Mouse (Mus musculus): ENCODE data around the gene Baz1b. TPM values are rescaled to one million over a fixed set of nuclear protein-coding genes. Genes with fewer than 3 reads are reported as not detected.
A peak's percentile ranks its signal among the peaks of the same experiment; 100 is the strongest.

Baz1b gene
- total RNA-seq, 2 experiments from 2014 or later = 57.8 to 61.9 TPM

- no peak for DNase-seq
- intact Hi-C loops (cut with DNase I) = no loop called here
These were observed 77.5 kb downstream of the Baz1b start for GRCm38 (mm10) chr5:135264548-135264947.

GRCm38 (mm10) chr5:135269451-135269850, 82.4 kb downstream of the Baz1b start:
- intact Hi-C loops (cut with DNase I) = no loop called here
- no peak for DNase-seq

GRCm38 (mm10) chr5:135270361-135270760, 83.3 kb downstream of the Baz1b start:
- DNase-seq = no peak
- intact Hi-C loops (cut with DNase I) = no loop called here

- DNase-seq = peak; percentile 92
- intact Hi-C loops (cut with DNase I) = no loop called here
These were observed 84.6 kb downstream of the Baz1b start for GRCm38 (mm10) chr5:135271563-135272165.

GRCm38 (mm10) chr5:135274663-135275396, 87.8 kb downstream of the Baz1b start:
- DNase-seq = peak; percentile 26
- intact Hi-C loops (cut with DNase I) = no loop called here

- no peak for DNase-seq
- intact Hi-C loops (cut with DNase I) = no loop called here
These were observed 89.5 kb downstream of the Baz1b start for GRCm38 (mm10) chr5:135276597-135276996.

GRCm38 (mm10) chr5:135280226-135280625, 93.2 kb downstream of the Baz1b start:
- DNase-seq = no peak
- intact Hi-C loops (cut with DNase I) = no loop called here

- intact Hi-C loops (cut with DNase I) = loop anchor here (5.0 kb wide), 1 partner anchor 43 kb away; no protein-coding TSS in a partner anchor
- no peak for DNase-seq
These were observed 98.1 kb downstream of the Baz1b start for GRCm38 (mm10) chr5:135285211-135285610.

- peak; percentile 86 for DNase-seq
- intact Hi-C loops (cut with DNase I) = loop anchor here (5.0 kb wide), 1 partner anchor 44 kb away; no protein-coding TSS in a partner anchor
These were observed 99.1 kb downstream of the Baz1b start for GRCm38 (mm10) chr5:135286185-135286584.

GRCm38 (mm10) chr5:135286926-135287325, 99.9 kb downstream of the Baz1b start:
- DNase-seq = no peak
- intact Hi-C loops (cut with DNase I) = loop anchor here (5.0 kb wide), 1 partner anchor 45 kb away; no protein-coding TSS in a partner anchor

- no peak for DNase-seq
- intact Hi-C loops (cut with DNase I) = no loop called here
These were observed 103.6 kb downstream of the Baz1b start for GRCm38 (mm10) chr5:135290703-135291102.

- intact Hi-C loops (cut with DNase I) = no loop called here
- no peak for DNase-seq
These were observed 104.1 kb downstream of the Baz1b start for GRCm38 (mm10) chr5:135291193-135291592.

- no peak for DNase-seq
- intact Hi-C loops (cut with DNase I) = no loop called here
These were observed 104.9 kb downstream of the Baz1b start for GRCm38 (mm10) chr5:135292001-135292400.

Small RNAs within 50 kb of the gene (microRNA-seq; reads per million reads assigned to microRNA genes)
- not detected for gene Gm25315

Other genes starting within 250 kb of the Baz1b start
- under 1 TPM in 1 of 2 experiments, not detected in 1; 0.18 TPM for gene Cldn4, start 240.3 kb upstream of the Baz1b start, total RNA-seq (2021)
- 1 to 10 TPM; 6.2 to 6.4 TPM for gene Cldn3, start 201.1 kb upstream of the Baz1b start, total RNA-seq (2021)
- gene Abhd11, start 178.1 kb upstream of the Baz1b start, total RNA-seq (2021) = 10 to 100 TPM; 56.6 to 60.8 TPM
- 100 to 1,000 TPM; 261 to 264 TPM for gene Stx1a, start 163.8 kb upstream of the Baz1b start, total RNA-seq (2021)
- gene Dnajc30, start 123.1 kb upstream of the Baz1b start, total RNA-seq (2021) = 10 to 100 TPM; 27.4 to 30.1 TPM
- 10 to 100 TPM; 51.7 to 52.1 TPM for gene Bud23, start 122.3 kb upstream of the Baz1b start, total RNA-seq (2021)
- gene Vps37d, start 109.0 kb upstream of the Baz1b start, total RNA-seq (2021) = 10 to 100 TPM; 46.1 TPM
- gene Mlxipl, start 97.4 kb upstream of the Baz1b start, total RNA-seq (2021) = 1 to 10 TPM; 1.6 to 2.4 TPM
- 10 to 100 TPM; 18.9 to 21.8 TPM for gene Tbl2, start 37.6 kb upstream of the Baz1b start, total RNA-seq (2021)
- gene Bcl7b, start 19.0 kb upstream of the Baz1b start, total RNA-seq (2021) = 10 to 100 TPM; 24.3 to 26.6 TPM
- 10 to 100 TPM; 15.3 to 17.9 TPM for gene Fzd9, start 64.0 kb downstream of the Baz1b start, total RNA-seq (2021)
- under 1 TPM; 0.42 to 0.64 TPM for gene Fkbp6, start 162.8 kb downstream of the Baz1b start, total RNA-seq (2021)
- not detected for gene Trim50, start 166.0 kb downstream of the Baz1b start, total RNA-seq (2021)
- gene Nsun5, start 182.7 kb downstream of the Baz1b start, total RNA-seq (2021) = 10 to 100 TPM; 31.2 to 34.1 TPM
- gene Pom121, start 207.3 kb downstream of the Baz1b start, total RNA-seq (2021) = 10 to 100 TPM; 44.9 to 45.4 TPM